Mouse (Mus musculus): ENCODE data around the gene 2700049A03Rik.
"Not testable (repeated sequence)": the region's sequence is repeated elsewhere in the genome, so short reads cannot be mapped to it uniquely, and the experiment has no call there.

2700049A03Rik gene

GRCm38 (mm10) chr12:71136130-71136973 lies at the start of gene 2700049A03Rik, which contains the start of gene Timm9:
TSS of gene 2700049A03Rik (plus strand) at chr12:71136848.
TSS of gene Timm9 (minus strand) at chr12:71136684.
- peak; percentile 83 for DNase-seq (ENCODE audit: low spot score)

- not testable (repeated sequence) for DNase-seq (ENCODE audit: low spot score)
These were observed 32.4 kb upstream of the 2700049A03Rik start for GRCm38 (mm10) chr12:71104275-71104674.

GRCm38 (mm10) chr12:71107216-71107771 lies 29.4 kb upstream of the 2700049A03Rik start:
- no peak for DNase-seq (ENCODE audit: low spot score)

- DNase-seq (ENCODE audit: low spot score) = no peak
These were observed 25.3 kb upstream of the 2700049A03Rik start, which contains the start of gene Tomm20l for GRCm38 (mm10) chr12:71111331-71111730. TSS of gene Tomm20l (plus strand) at chr12:71111428.

- DNase-seq (ENCODE audit: low spot score) = no peak
These were observed 23.6 kb upstream of the 2700049A03Rik start for GRCm38 (mm10) chr12:71113074-71113473.

GRCm38 (mm10) chr12:71113675-71114288 lies 22.9 kb upstream of the 2700049A03Rik start:
- DNase-seq (ENCODE audit: low spot score) = no peak

- DNase-seq (ENCODE audit: low spot score) = peak; percentile 45
These were observed 20.2 kb upstream of the 2700049A03Rik start for GRCm38 (mm10) chr12:71116411-71116810.

- no peak for DNase-seq (ENCODE audit: low spot score)
These were observed 13.9 kb upstream of the 2700049A03Rik start for GRCm38 (mm10) chr12:71122731-71123130.

GRCm38 (mm10) chr12:71123286-71123685 lies 13.4 kb upstream of the 2700049A03Rik start:
- DNase-seq (ENCODE audit: low spot score) = no peak

GRCm38 (mm10) chr12:71135581-71135980 lies 1.1 kb upstream of the 2700049A03Rik start:
- DNase-seq (ENCODE audit: low spot score) = no peak

- peak; percentile 92 for DNase-seq (ENCODE audit: low spot score)
These were observed 385 bp downstream of the 2700049A03Rik start for GRCm38 (mm10) chr12:71136974-71137491.

GRCm38 (mm10) chr12:71137686-71138085 lies 1.0 kb downstream of the 2700049A03Rik start:
- no peak for DNase-seq (ENCODE audit: low spot score)

GRCm38 (mm10) chr12:71139258-71139828 lies 2.7 kb downstream of the 2700049A03Rik start:
- no peak for DNase-seq (ENCODE audit: low spot score)

GRCm38 (mm10) chr12:71141189-71141588 lies 4.5 kb downstream of the 2700049A03Rik start:
- DNase-seq (ENCODE audit: low spot score) = no peak

- DNase-seq (ENCODE audit: low spot score) = peak; percentile 65
These were observed 11.0 kb downstream of the 2700049A03Rik start for GRCm38 (mm10) chr12:71147641-71148040.

GRCm38 (mm10) chr12:71148801-71149200 lies 12.2 kb downstream of the 2700049A03Rik start:
- DNase-seq (ENCODE audit: low spot score) = no peak

- DNase-seq (ENCODE audit: low spot score) = no peak
These were observed 12.8 kb downstream of the 2700049A03Rik start for GRCm38 (mm10) chr12:71149456-71149855.

GRCm38 (mm10) chr12:71150167-71150566 lies 13.5 kb downstream of the 2700049A03Rik start:
- no peak for DNase-seq (ENCODE audit: low spot score)

GRCm38 (mm10) chr12:71154979-71155378 lies 18.3 kb downstream of the 2700049A03Rik start:
- DNase-seq (ENCODE audit: low spot score) = no peak

GRCm38 (mm10) chr12:71157974-71158373 lies 21.3 kb downstream of the 2700049A03Rik start:
- DNase-seq (ENCODE audit: low spot score) = no peak

GRCm38 (mm10) chr12:71164410-71164809 lies 27.8 kb downstream of the 2700049A03Rik start:
- no peak for DNase-seq (ENCODE audit: low spot score)

GRCm38 (mm10) chr12:71169911-71170310 lies 33.3 kb downstream of the 2700049A03Rik start:
- no peak for DNase-seq (ENCODE audit: low spot score)

Measured in adipocyte (in vitro differentiated cells).